Mouse (Mus musculus) spleen, postnatal 0 days (tissue): ENCODE data around the gene Acsm4. TPM values are rescaled to one million over a fixed set of nuclear protein-coding genes. Genes with fewer than 3 reads are reported as not detected.

Experiments
- polyA plus RNA-seq: library from polyadenylated mRNA; unstranded; fragments of >200 nt; fragmentation: Nextera tagmentation; extraction: Ambion mirVana; gene quantifications from 2 replicates; pipeline ENCODE4 v1.2.1, GENCODE M21; 2015

Acsm4 gene
- not detected in 2 replicates for polyA plus RNA-seq

DNA sequence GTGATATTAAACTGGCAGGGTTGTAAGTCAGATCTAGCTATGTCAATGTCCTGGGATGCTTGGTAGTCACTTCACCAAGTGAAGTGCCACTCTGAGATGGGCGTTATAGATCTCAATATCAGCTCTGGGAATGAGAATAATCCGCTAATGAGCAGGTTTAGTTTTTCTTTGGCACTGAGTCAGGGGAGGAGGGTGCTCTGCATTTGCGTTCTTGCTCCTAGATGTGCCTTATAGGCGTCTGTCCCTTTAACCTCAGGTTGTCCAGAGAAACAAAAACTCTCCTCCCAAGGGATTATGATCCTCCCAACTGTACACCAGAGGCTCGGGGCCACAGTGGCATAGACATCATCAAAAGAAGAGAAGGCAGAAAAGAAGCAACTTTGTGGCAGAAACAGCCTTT, at the start of gene Acsm4:
Gene Acsm4, plus strand, starts transcription at position 301 of the 400 bp plus-strand sequence.

DNA sequence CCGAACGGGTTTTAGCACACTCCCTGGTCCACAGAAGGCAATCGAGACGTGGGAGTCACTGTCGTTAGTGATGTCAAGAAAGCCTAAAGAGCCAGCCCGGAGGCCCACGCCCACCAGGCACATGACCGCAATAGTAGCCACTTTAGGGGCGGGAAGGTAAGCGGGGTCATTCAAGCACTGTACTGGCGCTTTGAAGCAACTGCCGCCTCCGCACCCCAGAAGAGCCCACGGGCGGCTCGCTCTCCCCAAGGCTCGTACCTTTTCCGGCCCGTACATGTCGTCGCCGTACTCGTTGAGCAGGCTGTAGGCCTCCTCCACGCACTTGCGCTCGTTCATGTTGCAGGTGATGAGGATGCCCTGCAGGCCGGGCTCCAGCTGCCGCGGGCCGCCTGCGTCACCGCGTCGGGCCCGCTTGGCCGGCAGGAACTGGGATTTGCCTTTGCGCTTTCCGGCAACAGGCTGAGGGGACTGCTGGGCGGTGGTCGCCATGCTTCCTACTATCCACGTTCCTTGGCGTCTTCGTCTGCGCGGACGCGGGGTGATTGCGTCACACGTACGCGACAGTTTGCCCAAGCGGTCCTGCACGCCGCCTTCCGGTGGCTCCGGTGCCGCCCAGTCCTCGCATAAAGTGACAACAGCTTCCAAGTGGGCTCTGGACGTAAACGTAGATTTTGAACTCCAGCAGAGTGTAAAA, 30.6 kb downstream of the Acsm4 start, which contains the start of gene Thumpd1:
Gene Thumpd1, minus strand, starts transcription at position 546 of the 694 bp plus-strand sequence.

DNA sequence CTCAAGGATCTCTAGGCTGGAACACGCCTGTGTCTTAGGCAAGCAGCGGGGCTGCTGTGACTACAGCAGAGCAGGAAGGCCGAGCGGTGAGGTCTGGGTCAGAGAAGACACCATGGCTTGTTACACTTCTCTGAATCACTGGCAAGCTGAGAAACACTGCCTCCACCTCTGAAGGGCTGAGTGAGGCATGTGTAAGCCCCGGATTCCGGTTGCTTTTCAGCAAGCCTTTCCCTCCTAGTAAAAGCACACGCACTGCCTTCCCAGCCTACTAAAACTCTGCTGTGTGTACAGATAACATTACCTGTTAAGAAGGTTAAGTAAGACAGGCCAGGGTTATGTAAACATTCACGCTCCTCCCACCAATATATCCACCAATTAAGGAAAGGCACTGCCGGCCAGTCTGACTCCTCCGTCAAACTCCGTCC, 70.7 kb downstream of the Acsm4 start, which contains the start of gene Acsm3:
Gene Acsm3, plus strand, starts transcription at position 397 of the 425 bp plus-strand sequence.

Other genes with a start within 250 kb of the Acsm4 start
- 0.85 and 1.5 TPM in 2 replicates for gene Gp2, start 230.7 kb upstream of the Acsm4 start, polyA plus RNA-seq
- not detected in 2 replicates for gene Umod, start 210.7 kb upstream of the Acsm4 start, polyA plus RNA-seq
- gene Acsm5, start 170.6 kb upstream of the Acsm4 start, polyA plus RNA-seq: not detected in 2 replicates
- not detected in 2 replicates for gene Pdilt, start 166.5 kb upstream of the Acsm4 start, polyA plus RNA-seq
- gene Acsm2, start 135.7 kb upstream of the Acsm4 start, polyA plus RNA-seq: not detected in 2 replicates
- gene Acsm1, start 83.0 kb upstream of the Acsm4 start, polyA plus RNA-seq: not detected in 2 replicates
- 33.0 and 34.7 TPM in 2 replicates for gene Thumpd1, start 30.8 kb downstream of the Acsm4 start, polyA plus RNA-seq
- 0.13 and 0.39 TPM in 2 replicates for gene Acsm3, start 70.9 kb downstream of the Acsm4 start, polyA plus RNA-seq
- 10.0 and 13.5 TPM in 2 replicates for gene Rexo5, start 104.0 kb downstream of the Acsm4 start, polyA plus RNA-seq
- 12.2 and 12.6 TPM in 2 replicates for gene Eri2, start 104.0 kb downstream of the Acsm4 start, polyA plus RNA-seq
- 4.4 and 5.9 TPM in 2 replicates for gene Lyrm1, start 205.8 kb downstream of the Acsm4 start, polyA plus RNA-seq
- gene Dcun1d3, start 206.3 kb downstream of the Acsm4 start, polyA plus RNA-seq: 2.8 and 3.9 TPM in 2 replicates